11 mouse cellular contexts compared by ENCODE assay signal in genomic region chr7:97514786-97515185, GRCm38 (mm10). TPM values are rescaled to one million over a fixed set of nuclear protein-coding genes. Genes with fewer than 3 reads are reported as not detected.
DNase-seq lines count a peak whose midpoint lies in the region; ATAC-seq and TF ChIP-seq lines count a peak whose summit lies in the region.
"Had no signal": no experiment of that assay in that cellular context is flagged by ENCODE, and none has a peak within 500 bp of the region (broad histone marks: within the 10 kb centered on the region; RNA-seq: fewer than 3 reads in every experiment).

No protein-coding gene starts in this region.

- no peak overlapping the region for H3K9ac ChIP-seq in heart, embryonic 14.5 days (ENCODE audit: low read length)
- H3K9ac ChIP-seq: liver, embryonic 12.5 days had no signal

- DNase-seq in kidney, adult 2 months, result no peak
- no peak for DNase-seq in kidney, postnatal 10 days
- DNase-seq in cerebellum, adult 8-10 months, result peak; percentile 37
- DNase-seq in lung, postnatal 25 days (ENCODE audit: low spot score), result peak; percentile 67
- DNase-seq in gastrocnemius, postnatal 25 days, result no peak
- no peak for DNase-seq in right cerebral cortex, postnatal 25 days
- DNase-seq: right cerebral cortex, postnatal 4 days had no signal

- H3K9me3 ChIP-seq in heart, embryonic 14.5 days (ENCODE audit: control insufficient read depth, low read length), result no peaks in the 10 kb centered on the region
- H3K9me3 ChIP-seq: liver, embryonic 12.5 days had no signal

- peak; percentile 66 for ATAC-seq in heart, embryonic 14.5 days (ENCODE audit: insufficient number of reproducible peaks, insufficient read depth, low FRiP score, low read depth)
- ATAC-seq in megakaryocyte-erythroid progenitor cell, adult 5-6 weeks (replicated peaks; ENCODE audit: low FRiP score, low TSS enrichment, poor library complexity, severe bottlenecking), result no peak
- ATAC-seq: liver, embryonic 12.5 days had no signal

- H3K4me2 ChIP-seq in heart, embryonic 14.5 days (ENCODE audit: low read length), result no peak overlapping the region
- H3K4me2 ChIP-seq: liver, embryonic 12.5 days; midbrain, embryonic 11.5 days had no signal

- H3K4me3 ChIP-seq in kidney, adult 2 months (ENCODE audit: insufficient read depth, low read depth, low read length), result no peak overlapping the region
- H3K4me3 ChIP-seq in heart, embryonic 14.5 days (ENCODE audit: control insufficient read depth in 1 of 2, insufficient read depth in 1 of 2, low read depth in 1 of 2, low read length in 2 of 2), result no peak overlapping the region
- H3K4me3 ChIP-seq: liver, embryonic 12.5 days had no signal

- H3K36me3 ChIP-seq in kidney, adult 2 months (ENCODE audit: control insufficient read depth, insufficient read depth, low read length), result no peaks in the 10 kb centered on the region; the same call in 1 of the 2 replicates
- peaks cover 84% of the 10 kb centered on the region for H3K36me3 ChIP-seq in heart, embryonic 14.5 days (ENCODE audit: control insufficient read depth, insufficient read depth, low read length)

- H3K4me1 ChIP-seq in kidney, adult 2 months (ENCODE audit: control insufficient read depth, insufficient read depth, low read length), result peaks cover 3% of the 10 kb centered on the region; the same call in 1 of the 2 replicates
- peaks cover 2 to 13% of the 10 kb centered on the region in 2 experiments for H3K4me1 ChIP-seq in heart, embryonic 14.5 days (ENCODE audit: control insufficient read depth in 2 of 2, insufficient read depth in 2 of 2, low read length in 2 of 2)
- H3K4me1 ChIP-seq: liver, embryonic 12.5 days had no signal

- H3K27me3 ChIP-seq in kidney, adult 2 months (replicated peaks; ENCODE audit: control insufficient read depth, insufficient read depth, low read length), result no peaks in the 10 kb centered on the region
- no peaks in the 10 kb centered on the region for H3K27me3 ChIP-seq in heart, embryonic 14.5 days (ENCODE audit: control insufficient read depth, insufficient read depth, low read length)
- H3K27me3 ChIP-seq: liver, embryonic 12.5 days had no signal

- WGBS in kidney, adult 2 months, result 44% methylated on average over 1 of the region's 1 CpGs
- 20% methylated on average over 1 of the region's 1 CpGs for WGBS in heart, embryonic 14.5 days

- peak overlapping the region; percentile 39; the same call in 1 of the 2 replicates for H3K27ac ChIP-seq in kidney, adult 2 months (ENCODE audit: insufficient read depth, low read depth, low read length)
- H3K27ac ChIP-seq in heart, embryonic 14.5 days (replicated peaks in 1 of 2; ENCODE audit: control insufficient read depth in 1 of 2, insufficient read depth in 1 of 2, low read depth in 2 of 2, low read length in 2 of 2), result peak overlapping the region; percentile 65 to 67
- H3K27ac ChIP-seq: liver, embryonic 12.5 days had no signal

- no peak for TF ChIP-seq CTCF in kidney, adult 2 months (conservative IDR thresholded peaks at IDR 0.05; ENCODE audit: insufficient read depth, insufficient read length, low read depth, low read length)

- TF ChIP-seq POLR2A in kidney, adult 2 months (IDR thresholded peaks at IDR 0.05; ENCODE audit: low read depth, low read length), result no peak

RNA-seq across cellular contexts. Expression of gene Ints4, which starts 34.0 kb away (rescaled TPM):
- 71.8 and 76.4 TPM in 2 replicates for polyA plus RNA-seq in kidney, adult 2 months (2012; rRNA removed)
- polyA plus RNA-seq in heart, embryonic 14.5 days (2014; fragmentation: Nextera tagmentation; extraction: Ambion mirVana), result 34.0 and 36.3 TPM in 2 replicates
- 10 to 100 TPM; 22.7 to 22.8 TPM for total RNA-seq in gastrocnemius, postnatal 25 days (2021)
- 42.6 and 71.6 TPM in 2 replicates for total RNA-seq in megakaryocyte-erythroid progenitor cell, adult 5-6 weeks (2014; fragmentation: Nextera tagmentation)
- total RNA-seq in megakaryocyte-erythroid progenitor cell, adult 5-6 weeks (2017), result 51.3 and 74.9 TPM in 2 replicates

Comparison
In these comparisons a context has a peak if more than half of its experiments do, and no peak if none do; other contexts are left out.
1. DNase-seq: peak in cerebellum, adult 8-10 months (single experiment) and lung, postnatal 25 days (single experiment); none in kidney, adult 2 months (single experiment), kidney, postnatal 10 days (single experiment), gastrocnemius, postnatal 25 days (single experiment) and right cerebral cortex, postnatal 25 days (single experiment).